Mouse (Mus musculus): Measurements from ENCODE around the gene Tmsb15l. TPM values are rescaled to one million over a fixed set of nuclear protein-coding genes. Genes with fewer than 3 reads are reported as not detected.

Tmsb15l gene
- total RNA-seq, 2 experiments from 2014 or later, result not detected

Other genes with a start within 250 kb of the Tmsb15l start
- 100 to 1,000 TPM in 1 of 2 experiments, 10 to 100 TPM in 1; 89.8 to 107 TPM for gene Morf4l2, start 233.2 kb downstream of the Tmsb15l start, total RNA-seq (2021)
- not detected for gene Glra4, start 196.7 kb downstream of the Tmsb15l start, total RNA-seq (2021)
- 1 to 10 TPM; 3.0 to 3.6 TPM for gene Plp1, start 154.2 kb downstream of the Tmsb15l start, total RNA-seq (2021)
- gene Rab9b, start 108.1 kb downstream of the Tmsb15l start, total RNA-seq (2021), result under 1 TPM; 0.08 to 0.20 TPM
- not detected for gene H2bfm, start 49.5 kb downstream of the Tmsb15l start, total RNA-seq (2021)
- gene Tmsb15b2, start 1.4 kb downstream of the Tmsb15l start, total RNA-seq (2021), result 1 to 10 TPM in 1 of 2 experiments, not detected in 1; 2.9 TPM
- gene Tmsb15b1, start within 50 bp of the Tmsb15l start, total RNA-seq (2021), result 1 to 10 TPM in 1 of 2 experiments, not detected in 1; 1.2 TPM
- not detected for gene Zcchc18, start 16.3 kb upstream of the Tmsb15l start, total RNA-seq (2021)
- gene Slc25a53, start 61.4 kb upstream of the Tmsb15l start, total RNA-seq (2021), result 1 to 10 TPM; 2.3 to 4.7 TPM
- gene Fam199x, start 72.7 kb upstream of the Tmsb15l start, total RNA-seq (2021), result 1 to 10 TPM; 4.1 to 4.4 TPM
- not detected for gene Esx1, start 145.2 kb upstream of the Tmsb15l start, total RNA-seq (2021)